Mouse (Mus musculus): ENCODE results near the gene Psmd2. TPM values are rescaled to one million over a fixed set of nuclear protein-coding genes. Genes with fewer than 3 reads are reported as not detected.

The Psmd2 gene
- polyA plus RNA-seq, 1 experiment from 2014 or later: 291 TPM

- no peak overlapping the region for H3K9ac ChIP-seq (ENCODE audit: low read length)
Measured at GRCm38 (mm10) chr16:20703071-20703470, 51.6 kb downstream of the Psmd2 start.

GRCm38 (mm10) chr16:20703699-20704400 is 52.4 kb downstream of the Psmd2 start:
- Histone ChIP-seq H3K27me3 (replicated peaks; ENCODE audit: control insufficient read depth, insufficient read depth, low read length) (no peaks in the 10 kb centered on the region), H3K4me2 (ENCODE audit: low read length) (no peak overlapping the region), H3K4me3 (ENCODE audit: low read depth, low read length) (no peak overlapping the region), H3K4me1 (replicated peaks; ENCODE audit: control insufficient read depth, insufficient read depth, low read length) (peaks cover 15% of the 10 kb centered on the region), H3K9ac (ENCODE audit: low read length) (no peak overlapping the region), H3K27ac (ENCODE audit: low read depth) (no peak overlapping the region), H3K9me3 (ENCODE audit: control insufficient read depth, low read length) (no peaks in the 10 kb centered on the region), H3K36me3 (ENCODE audit: control insufficient read depth, insufficient read depth, low read length) (peaks cover 48% of the 10 kb centered on the region)
- no peak for DNase-seq (ENCODE audit: low spot score)
- no peak for ATAC-seq (replicated peaks; ENCODE audit: low FRiP score, low TSS enrichment, low read depth)
- 89% methylated on average over 6 of the region's 6 CpGs for WGBS

More at GRCm38 (mm10) chr16:20703071-20703470, 51.6 kb downstream of the Psmd2 start:
- no peaks in the 10 kb centered on the region for H3K27me3 ChIP-seq (replicated peaks; ENCODE audit: control insufficient read depth, insufficient read depth, low read length)
- no peak overlapping the region for H3K27ac ChIP-seq (ENCODE audit: low read depth)
- ATAC-seq (replicated peaks; ENCODE audit: low FRiP score, low TSS enrichment, low read depth): no peak; the same call in 1 of the 2 replicates
- H3K9me3 ChIP-seq (ENCODE audit: control insufficient read depth, low read length): no peaks in the 10 kb centered on the region
- H3K4me1 ChIP-seq (replicated peaks; ENCODE audit: control insufficient read depth, insufficient read depth, low read length): peaks cover 15% of the 10 kb centered on the region
- no peak for DNase-seq (ENCODE audit: low spot score)
- H3K4me2 ChIP-seq (ENCODE audit: low read length): no peak overlapping the region
- H3K4me3 ChIP-seq (ENCODE audit: low read depth, low read length): no peak overlapping the region
- peaks cover 40% of the 10 kb centered on the region for H3K36me3 ChIP-seq (ENCODE audit: control insufficient read depth, insufficient read depth, low read length)
- WGBS: 95% methylated on average over 10 of the region's 10 CpGs

GRCm38 (mm10) chr16:20705786-20706185 is 54.3 kb downstream of the Psmd2 start:
- no peak for ATAC-seq (replicated peaks; ENCODE audit: low FRiP score, low TSS enrichment, low read depth)
- Histone ChIP-seq H3K4me3 (ENCODE audit: low read depth, low read length) (no peak overlapping the region), H3K4me1 (replicated peaks; ENCODE audit: control insufficient read depth, insufficient read depth, low read length) (peaks cover 15% of the 10 kb centered on the region), H3K4me2 (ENCODE audit: low read length) (no peak overlapping the region), H3K27me3 (replicated peaks; ENCODE audit: control insufficient read depth, insufficient read depth, low read length) (no peaks in the 10 kb centered on the region), H3K9me3 (ENCODE audit: control insufficient read depth, low read length) (no peaks in the 10 kb centered on the region), H3K36me3 (ENCODE audit: control insufficient read depth, insufficient read depth, low read length) (peaks cover 49% of the 10 kb centered on the region), H3K9ac (ENCODE audit: low read length) (no peak overlapping the region), H3K27ac (ENCODE audit: low read depth) (no peak overlapping the region)
- DNase-seq (ENCODE audit: low spot score): no peak
- 84% methylated on average over 3 of the region's 3 CpGs for WGBS

GRCm38 (mm10) chr16:20706407-20707055 is 55.1 kb downstream of the Psmd2 start:
- no peak overlapping the region for H3K4me3 ChIP-seq (ENCODE audit: low read depth, low read length)
- H3K9ac ChIP-seq (ENCODE audit: low read length): no peak overlapping the region
- ATAC-seq (replicated peaks; ENCODE audit: low FRiP score, low TSS enrichment, low read depth) (no peak), DNase-seq (ENCODE audit: low spot score) (no peak)
- H3K27ac ChIP-seq (ENCODE audit: low read depth): no peak overlapping the region
- no peak overlapping the region for H3K4me2 ChIP-seq (ENCODE audit: low read length)
- H3K4me1 ChIP-seq (replicated peaks; ENCODE audit: control insufficient read depth, insufficient read depth, low read length): peaks cover 12% of the 10 kb centered on the region
- 80% methylated on average over 2 of the region's 2 CpGs for WGBS
- peaks cover 54% of the 10 kb centered on the region for H3K36me3 ChIP-seq (ENCODE audit: control insufficient read depth, insufficient read depth, low read length)
- no peaks in the 10 kb centered on the region for H3K27me3 ChIP-seq (replicated peaks; ENCODE audit: control insufficient read depth, insufficient read depth, low read length)
- H3K9me3 ChIP-seq (ENCODE audit: control insufficient read depth, low read length): no peaks in the 10 kb centered on the region

- H3K4me3 ChIP-seq (ENCODE audit: low read depth, low read length): no peak overlapping the region
- H3K36me3 ChIP-seq (ENCODE audit: control insufficient read depth, insufficient read depth, low read length): peaks cover 72% of the 10 kb centered on the region
- no peak overlapping the region for H3K27ac ChIP-seq (ENCODE audit: low read depth)
- DNase-seq (ENCODE audit: low spot score) (no peak), ATAC-seq (replicated peaks; ENCODE audit: low FRiP score, low TSS enrichment, low read depth) (no peak; the same call in 1 of the 2 replicates)
- H3K4me2 ChIP-seq (ENCODE audit: low read length): no peak overlapping the region
- H3K9me3 ChIP-seq (ENCODE audit: control insufficient read depth, low read length): no peaks in the 10 kb centered on the region
- H3K4me1 ChIP-seq (replicated peaks; ENCODE audit: control insufficient read depth, insufficient read depth, low read length): no peaks in the 10 kb centered on the region
- no peaks in the 10 kb centered on the region for H3K27me3 ChIP-seq (replicated peaks; ENCODE audit: control insufficient read depth, insufficient read depth, low read length)
- H3K9ac ChIP-seq (ENCODE audit: low read length): no peak overlapping the region
- WGBS: 93% methylated on average over 21 of the region's 21 CpGs
Measured at GRCm38 (mm10) chr16:20708220-20708938, 56.9 kb downstream of the Psmd2 start.

- no peak overlapping the region for H3K4me3 ChIP-seq (ENCODE audit: low read depth, low read length)
- H3K36me3 ChIP-seq (ENCODE audit: control insufficient read depth, insufficient read depth, low read length): peaks cover 70% of the 10 kb centered on the region
- ATAC-seq (replicated peaks; ENCODE audit: low FRiP score, low TSS enrichment, low read depth) (no peak), DNase-seq (ENCODE audit: low spot score) (peak; percentile 82)
- 77% methylated on average over 19 of the region's 19 CpGs for WGBS
- no peak overlapping the region for H3K4me2 ChIP-seq (ENCODE audit: low read length)
- H3K4me1 ChIP-seq (replicated peaks; ENCODE audit: control insufficient read depth, insufficient read depth, low read length): no peaks in the 10 kb centered on the region
- no peaks in the 10 kb centered on the region for H3K9me3 ChIP-seq (ENCODE audit: control insufficient read depth, low read length)
- no peak overlapping the region for H3K27ac ChIP-seq (ENCODE audit: low read depth)
- no peaks in the 10 kb centered on the region for H3K27me3 ChIP-seq (replicated peaks; ENCODE audit: control insufficient read depth, insufficient read depth, low read length)
- no peak overlapping the region for H3K9ac ChIP-seq (ENCODE audit: low read length)
Measured at GRCm38 (mm10) chr16:20708939-20709734, 57.7 kb downstream of the Psmd2 start.

GRCm38 (mm10) chr16:20710370-20710769 is 58.9 kb downstream of the Psmd2 start:
- Histone ChIP-seq H3K4me2 (ENCODE audit: low read length) (no peak overlapping the region), H3K27me3 (replicated peaks; ENCODE audit: control insufficient read depth, insufficient read depth, low read length) (no peaks in the 10 kb centered on the region), H3K27ac (ENCODE audit: low read depth) (no peak overlapping the region), H3K9ac (ENCODE audit: low read length) (no peak overlapping the region), H3K4me3 (ENCODE audit: low read depth, low read length) (no peak overlapping the region), H3K9me3 (ENCODE audit: control insufficient read depth, low read length) (no peaks in the 10 kb centered on the region), H3K36me3 (ENCODE audit: control insufficient read depth, insufficient read depth, low read length) (peaks cover 67% of the 10 kb centered on the region), H3K4me1 (replicated peaks; ENCODE audit: control insufficient read depth, insufficient read depth, low read length) (peaks cover 9% of the 10 kb centered on the region)
- no peak for ATAC-seq (replicated peaks; ENCODE audit: low FRiP score, low TSS enrichment, low read depth)
- no peak for DNase-seq (ENCODE audit: low spot score)
- 92% methylated on average over 11 of the region's 11 CpGs for WGBS

- H3K4me2 ChIP-seq (ENCODE audit: low read length): no peak overlapping the region
- H3K4me1 ChIP-seq (replicated peaks; ENCODE audit: control insufficient read depth, insufficient read depth, low read length): peaks cover 11% of the 10 kb centered on the region
- ATAC-seq (replicated peaks; ENCODE audit: low FRiP score, low TSS enrichment, low read depth): no peak
- no peak overlapping the region for H3K4me3 ChIP-seq (ENCODE audit: low read depth, low read length)
- H3K27ac ChIP-seq (ENCODE audit: low read depth): no peak overlapping the region
- no peaks in the 10 kb centered on the region for H3K9me3 ChIP-seq (ENCODE audit: control insufficient read depth, low read length)
- 87% methylated on average over 4 of the region's 4 CpGs for WGBS
- H3K36me3 ChIP-seq (ENCODE audit: control insufficient read depth, insufficient read depth, low read length): peaks cover 63% of the 10 kb centered on the region
- H3K27me3 ChIP-seq (replicated peaks; ENCODE audit: control insufficient read depth, insufficient read depth, low read length): no peaks in the 10 kb centered on the region
- no peak overlapping the region for H3K9ac ChIP-seq (ENCODE audit: low read length)
- no peak for DNase-seq (ENCODE audit: low spot score)
Measured at GRCm38 (mm10) chr16:20710810-20711209, 59.4 kb downstream of the Psmd2 start.
